ENCODE assay signal across 8 mouse cellular contexts in genomic region chrX:101849281-101849821, GRCm38 (mm10). TPM values are rescaled to one million over a fixed set of nuclear protein-coding genes. Genes with fewer than 3 reads are reported as not detected.
DNase-seq lines count a peak whose midpoint lies in the region; ATAC-seq and TF ChIP-seq lines count a peak whose summit lies in the region.

Nhsl2 (plus strand) TSS chrX:101849385.

- peaks cover 32% of the 10 kb centered on the region for H3K27me3 ChIP-seq in intestine, postnatal 0 days (replicated peaks; ENCODE audit: control insufficient read depth, insufficient read depth, low read length)
- peaks cover 51% of the 10 kb centered on the region for H3K27me3 ChIP-seq in limb, embryonic 11.5 days (ENCODE audit: control insufficient read depth, insufficient read depth, low read length)
- H3K27me3 ChIP-seq in midbrain, embryonic 12.5 days = peaks cover 75% of the 10 kb centered on the region

- no peak for TF ChIP-seq CTCF in bone marrow, adult 2 months (IDR thresholded peaks at IDR 0.05; ENCODE audit: control insufficient read depth, insufficient read depth, low read length)
- TF ChIP-seq CTCF in cortical plate, adult 2 months (IDR thresholded peaks at IDR 0.05; ENCODE audit: extremely low read depth, insufficient read depth, low read length) = no peak
- no peak for TF ChIP-seq CTCF in intestine, postnatal 0 days (IDR thresholded peaks at IDR 0.05; ENCODE audit: low read depth)

- WGBS in bone marrow, adult 2 months = 19% methylated on average over 56 of the region's 58 CpGs
- 21% methylated on average over 40 of the region's 58 CpGs for WGBS in intestine, postnatal 0 days
- WGBS in limb, embryonic 11.5 days = 11% methylated on average over 46 of the region's 58 CpGs
- WGBS in midbrain, embryonic 12.5 days = 17% methylated on average over 49 of the region's 58 CpGs

- ATAC-seq in granulocyte monocyte progenitor cell, adult 5-6 weeks (replicated peaks; ENCODE audit: poor library complexity, severe bottlenecking) = peak; percentile 46
- peak; percentile 45; the same call in 1 of the 2 replicates for ATAC-seq in intestine, postnatal 0 days
- ATAC-seq in limb, embryonic 11.5 days (ENCODE audit: insufficient number of reproducible peaks, low FRiP score, low TSS enrichment, low read depth) = peak; percentile 79; the same call in 1 of the 2 replicates
- ATAC-seq in midbrain, embryonic 12.5 days (ENCODE audit: low FRiP score, low read depth) = peak; percentile 89
- no peak for ATAC-seq in erythroid progenitor cell, adult 5-6 weeks (replicated peaks; ENCODE audit: low FRiP score, poor library complexity, severe bottlenecking)

- peak within 1 kb of the TSS; percentile 82 for H3K4me2 ChIP-seq in intestine, postnatal 0 days (replicated peaks; ENCODE audit: low read depth)
- H3K4me2 ChIP-seq in limb, embryonic 11.5 days (ENCODE audit: low read depth, severe bottlenecking) = peak within 1 kb of the TSS; percentile 57
- peak within 1 kb of the TSS; percentile 68 for H3K4me2 ChIP-seq in midbrain, embryonic 12.5 days (replicated peaks)

- no peak within 1 kb of the TSS for H3K27ac ChIP-seq in bone marrow, adult 2 months (ENCODE audit: control insufficient read depth, insufficient read depth, low read depth, low read length, poor library complexity)
- H3K27ac ChIP-seq in cortical plate, adult 2 months (ENCODE audit: insufficient read depth, low read length) = no peak within 1 kb of the TSS
- H3K27ac ChIP-seq in intestine, postnatal 0 days (ENCODE audit: low read depth, low read length) = no peak within 1 kb of the TSS
- H3K27ac ChIP-seq in limb, embryonic 11.5 days (replicated peaks; ENCODE audit: low read depth, low read length) = no peak within 1 kb of the TSS
- no peak within 1 kb of the TSS for H3K27ac ChIP-seq in midbrain, embryonic 12.5 days (replicated peaks)

- H3K9ac ChIP-seq in intestine, postnatal 0 days (ENCODE audit: low read depth, low read length) = peak within 1 kb of the TSS; percentile 17; the same call in 1 of the 2 replicates
- peak within 1 kb of the TSS; percentile 65 for H3K9ac ChIP-seq in limb, embryonic 11.5 days (ENCODE audit: low read length)
- H3K9ac ChIP-seq in midbrain, embryonic 12.5 days (replicated peaks) = peak within 1 kb of the TSS; percentile 44

- no peaks in the 10 kb centered on the region for H3K9me3 ChIP-seq in intestine, postnatal 0 days (ENCODE audit: control insufficient read depth)
- H3K9me3 ChIP-seq in limb, embryonic 11.5 days (ENCODE audit: control insufficient read depth, low read length) = no peaks in the 10 kb centered on the region
- H3K9me3 ChIP-seq in midbrain, embryonic 12.5 days = no peaks in the 10 kb centered on the region

- no peak for TF ChIP-seq POLR2A in bone marrow, adult 2 months (IDR thresholded peaks at IDR 0.05; ENCODE audit: borderline replicate concordance, control insufficient read depth, low read depth, low read length)
- no peak for TF ChIP-seq POLR2A in cortical plate, adult 2 months (IDR thresholded peaks at IDR 0.05; ENCODE audit: extremely low read depth, insufficient read depth, low read length)

- H3K36me3 ChIP-seq in intestine, postnatal 0 days (ENCODE audit: control insufficient read depth, insufficient read depth) = no peaks in the 10 kb centered on the region
- H3K36me3 ChIP-seq in limb, embryonic 11.5 days (ENCODE audit: control insufficient read depth, insufficient read depth, low read length) = no peaks in the 10 kb centered on the region
- H3K36me3 ChIP-seq in midbrain, embryonic 12.5 days = no peaks in the 10 kb centered on the region

- peak; percentile 61 for DNase-seq in limb, embryonic 11.5 days (ENCODE audit: low spot score)
- DNase-seq in skeletal muscle tissue, adult 2 months (ENCODE audit: low read depth, low spot score) = peak; percentile 27

- no peak within 1 kb of the TSS for H3K4me3 ChIP-seq in bone marrow, adult 2 months (replicated peaks; ENCODE audit: control insufficient read depth, low read depth, low read length)
- H3K4me3 ChIP-seq in cortical plate, adult 2 months (ENCODE audit: insufficient read depth, low read length) = peak within 1 kb of the TSS; percentile 42
- peak within 1 kb of the TSS; percentile 47 for H3K4me3 ChIP-seq in intestine, postnatal 0 days (ENCODE audit: low read depth, low read length)
- peak within 1 kb of the TSS; percentile 50 for H3K4me3 ChIP-seq in limb, embryonic 11.5 days (ENCODE audit: low read depth, low read length)
- peak within 1 kb of the TSS; percentile 53 for H3K4me3 ChIP-seq in midbrain, embryonic 12.5 days

- H3K4me1 ChIP-seq in bone marrow, adult 2 months (ENCODE audit: control insufficient read depth, insufficient read depth, low read length) = no peaks in the 10 kb centered on the region
- no peaks in the 10 kb centered on the region for H3K4me1 ChIP-seq in cortical plate, adult 2 months (ENCODE audit: control insufficient read depth, insufficient read depth, low read length)
- no peaks in the 10 kb centered on the region for H3K4me1 ChIP-seq in intestine, postnatal 0 days (replicated peaks; ENCODE audit: control insufficient read depth, insufficient read depth, low read length)
- 0 out of 2 replicates have a peak, but pooled peaks cover 6% of the 10 kb centered on the region for H3K4me1 ChIP-seq in limb, embryonic 11.5 days (ENCODE audit: control insufficient read depth, insufficient read depth, low read length)
- H3K4me1 ChIP-seq in midbrain, embryonic 12.5 days = no peaks in the 10 kb centered on the region

RNA-seq across cellular contexts. Expression of gene Nhsl2, which starts in this region (rescaled TPM):
- polyA plus RNA-seq in bone marrow, adult 2 months (2011; ENCODE audit: insufficient read depth, insufficient read length, low replicate concordance, missing spikeins) = 2.5 and 10.9 TPM in 2 replicates
- polyA plus RNA-seq in cortical plate, adult 2 months (2012; rRNA removed) = 9.9 and 10.5 TPM in 2 replicates
- 19.5 and 21.0 TPM in 2 replicates for total RNA-seq in granulocyte monocyte progenitor cell, adult 5-6 weeks (2014; fragmentation: Nextera tagmentation)
- total RNA-seq in granulocyte monocyte progenitor cell, adult 5-6 weeks (2017) = 11.0 and 11.3 TPM in 2 replicates
- polyA plus RNA-seq in intestine, postnatal 0 days (2015; fragmentation: Nextera tagmentation; extraction: Ambion mirVana) = 1.3 TPM in 2 replicates
- 18.3 and 23.2 TPM in 2 replicates for polyA plus RNA-seq in limb, embryonic 11.5 days (2014; fragmentation: Nextera tagmentation; extraction: Ambion mirVana)
- polyA plus RNA-seq in midbrain, embryonic 12.5 days (2016; fragmentation: Nextera tagmentation; extraction: Ambion mirVana) = 9.8 and 11.7 TPM in 2 replicates
- total RNA-seq in erythroid progenitor cell, adult 5-6 weeks (2015; ENCODE audit: low replicate concordance) = 6.7 and 23.1 TPM in 2 replicates
- 2.6 and 2.9 TPM in 2 replicates for total RNA-seq in erythroid progenitor cell, adult 5-6 weeks (2017; ENCODE audit: low replicate concordance)
